Mouse (Mus musculus) MEL (cell line): ENCODE results near the gene Mapt. TPM values are rescaled to one million over a fixed set of nuclear protein-coding genes. Genes with fewer than 3 reads are reported as not detected.

Experiments
- DNase-seq: peaks from one replicate; pipeline ENCODE4 v3.0.0; 2011; ENCODE audit warnings: low read depth, low spot score
- H3K27ac ChIP-seq: 2 replicates; pipeline ENCODE4 v1.5.1; 2012; ENCODE audit warnings: low read depth, mild to moderate bottlenecking, control low read depth, low read length, moderate library complexity; ENCODE audit not compliant: control insufficient read depth
- H3K27me3 ChIP-seq, 2 experiments: fragments of 150-350 bp in 1 of 2; sonication (generic) in 1 of 2; 2 replicates each; pipeline ENCODE4 v1.6.1; 2012; ENCODE audit warnings: low read length in 2 of 2, mild to moderate bottlenecking in 2 of 2, improper control_type of control experiment in 1 of 2, moderate library complexity in 1 of 2; ENCODE audit not compliant: insufficient read depth in 2 of 2, control insufficient read depth in 1 of 2
- H3K36me3 ChIP-seq, 2 experiments: 2 replicates each; pipeline ENCODE4 v1.6.1; 2012 to 2014; ENCODE audit warnings: low read length in 2 of 2, improper control_type of control experiment in 1 of 2, inconsistent platforms in 1 of 2, mild to moderate bottlenecking in 1 of 2; ENCODE audit not compliant: insufficient read depth in 2 of 2, control insufficient read depth in 1 of 2
- H3K4me1 ChIP-seq, 2 experiments: fragments of 150-350 bp in 1 of 2; sonication (generic) in 1 of 2; 2 replicates each; pipeline ENCODE4 v1.6.1; 2012; ENCODE audit warnings: low read length in 2 of 2, improper control_type of control experiment in 1 of 2, mild to moderate bottlenecking in 1 of 2; ENCODE audit not compliant: insufficient read depth in 2 of 2, control insufficient read depth in 1 of 2
- H3K4me3 ChIP-seq, 2 experiments: fragments of 150-350 bp in 1 of 2; sonication (generic) in 1 of 2; 2 replicates each; pipeline ENCODE4 v1.5.1; 2012; ENCODE audit warnings: low read depth in 2 of 2, low read length in 2 of 2, mild to moderate bottlenecking in 2 of 2, moderate library complexity in 2 of 2, control low read depth in 1 of 2, improper control_type of control experiment in 1 of 2; ENCODE audit not compliant: control insufficient read depth in 1 of 2, insufficient read depth in 1 of 2
- H3K79me2 ChIP-seq: 2 replicates; pipeline ENCODE4 v1.6.1; 2012; ENCODE audit warnings: mild to moderate bottlenecking, low read length, moderate library complexity; ENCODE audit not compliant: control insufficient read depth, poor library complexity, insufficient read depth
- H3K9ac ChIP-seq: 2 replicates; pipeline ENCODE4 v1.6.1; 2012; ENCODE audit warnings: low read depth, mild to moderate bottlenecking, control low read depth, low read length, moderate library complexity; ENCODE audit not compliant: control insufficient read depth, poor library complexity, severe bottlenecking
- H3K9me3 ChIP-seq: fragments of 150-350 bp; sonication (generic); replicated peaks from 2 replicates; pipeline ENCODE4 v1.6.1; 2012; ENCODE audit warnings: mild to moderate bottlenecking, low read length, improper control_type of control experiment, moderate library complexity; ENCODE audit not compliant: insufficient read depth
- CHD1 ChIP-seq: IDR thresholded peaks from 2 replicates; pipeline ENCODE4 v1.6.1; 2012; ENCODE audit warnings: low read depth, mild to moderate bottlenecking, inconsistent platforms, low read length, improper control_type of control experiment
- CHD2 ChIP-seq: IDR thresholded peaks from 2 replicates; pipeline ENCODE4 v1.6.1; 2011; ENCODE audit warnings: low read length, improper control_type of control experiment
- CTCF ChIP-seq, 3 experiments: IDR thresholded peaks in 2 of 3; conservative IDR thresholded peaks in 1 of 3; 2 replicates each; pipeline ENCODE4 v1.5.1; 2011 to 2012; ENCODE audit warnings: low read length in 3 of 3, low read depth in 2 of 3, mild to moderate bottlenecking in 2 of 3, improper control_type of control experiment in 1 of 3, inconsistent platforms in 1 of 3, mixed read lengths in 1 of 3, moderate library complexity in 1 of 3; ENCODE audit not compliant: control insufficient read depth in 1 of 3, insufficient read depth in 1 of 3, poor library complexity in 1 of 3, severe bottlenecking in 1 of 3
- JUND ChIP-seq: IDR thresholded peaks from 2 replicates; pipeline ENCODE4 v1.6.1; 2011; ENCODE audit warnings: low read depth, mild to moderate bottlenecking, improper control_type of control experiment, low read length
- MAFK ChIP-seq: IDR thresholded peaks from 2 replicates; pipeline ENCODE4 v1.6.1; 2011; ENCODE audit warnings: low read depth, mild to moderate bottlenecking, low read length, improper control_type of control experiment, borderline replicate concordance
- MEF2A ChIP-seq: IDR thresholded peaks from 2 replicates; pipeline ENCODE4 v1.6.1; 2014; ENCODE audit warnings: low read depth, mild to moderate bottlenecking, inconsistent platforms, low read length, improper control_type of control experiment; ENCODE audit not compliant: poor library complexity, insufficient replicate concordance, severe bottlenecking; ENCODE audit errors: extremely low read depth
- MXI1 ChIP-seq: IDR thresholded peaks from 2 replicates; pipeline ENCODE4 v1.6.1; 2011; ENCODE audit warnings: mild to moderate bottlenecking, low read depth, low read length, improper control_type of control experiment
- MYB ChIP-seq: IDR thresholded peaks from 2 replicates; pipeline ENCODE4 v1.6.1; 2011; ENCODE audit warnings: mild to moderate bottlenecking, low read depth, low read length, improper control_type of control experiment
- NRF1 ChIP-seq: IDR thresholded peaks from 2 replicates; pipeline ENCODE4 v1.6.1; 2014; ENCODE audit warnings: low read depth, mild to moderate bottlenecking, inconsistent platforms, low read length, improper control_type of control experiment, moderate library complexity; ENCODE audit not compliant: poor library complexity, insufficient read depth, severe bottlenecking
- POLR2A ChIP-seq, 2 experiments: IDR thresholded peaks; 2 replicates each; pipeline ENCODE4 v1.6.1; 2011 to 2012; ENCODE audit warnings: low read length in 2 of 2, mild to moderate bottlenecking in 2 of 2, control low read depth in 1 of 2, improper control_type of control experiment in 1 of 2, low read depth in 1 of 2, moderate library complexity in 1 of 2; ENCODE audit not compliant: control insufficient read depth in 1 of 2, insufficient read depth in 1 of 2, poor library complexity in 1 of 2
- POLR2AphosphoS2 ChIP-seq: IDR thresholded peaks from 2 replicates; pipeline ENCODE4 v1.6.1; 2011; ENCODE audit warnings: low read length, improper control_type of control experiment
- POLR2AphosphoS5 ChIP-seq: IDR thresholded peaks from 2 replicates; pipeline ENCODE4 v1.6.1; 2012; ENCODE audit warnings: low read depth, borderline replicate concordance, mild to moderate bottlenecking, inconsistent platforms, low read length, moderate library complexity, mixed read lengths
- RAD21 ChIP-seq: IDR thresholded peaks from 2 replicates; pipeline ENCODE4 v1.6.1; 2011; ENCODE audit warnings: mild to moderate bottlenecking, low read depth, low read length, improper control_type of control experiment
- TAL1 ChIP-seq: IDR thresholded peaks from 2 replicates; pipeline ENCODE4 v1.6.1; 2012; ENCODE audit warnings: mild to moderate bottlenecking, inconsistent platforms, low read length, moderate library complexity, mixed read lengths
- TBP ChIP-seq: IDR thresholded peaks from 2 replicates; pipeline ENCODE4 v1.8.0; 2011; ENCODE audit warnings: low read depth, low read length, improper control_type of control experiment
- TCF12 ChIP-seq: IDR thresholded peaks from 2 replicates; pipeline ENCODE4 v1.6.1; 2014; ENCODE audit warnings: low read depth, mild to moderate bottlenecking, inconsistent platforms, low read length, improper control_type of control experiment, moderate library complexity
- UBTF ChIP-seq: IDR thresholded peaks from 2 replicates; pipeline ENCODE4 v1.6.1; 2012; ENCODE audit warnings: low read depth, mild to moderate bottlenecking, inconsistent platforms, low read length, improper control_type of control experiment, moderate library complexity, borderline replicate concordance; ENCODE audit not compliant: insufficient read depth
- USF1 ChIP-seq: IDR thresholded peaks from 2 replicates; pipeline ENCODE4 v1.6.1; 2014; ENCODE audit warnings: low read depth, mild to moderate bottlenecking, inconsistent platforms, low read length, improper control_type of control experiment, moderate library complexity
- USF2 ChIP-seq, 2 experiments: IDR thresholded peaks; 2 replicates each; pipeline ENCODE4 v1.6.1; 2011 to 2012; ENCODE audit warnings: improper control_type of control experiment in 2 of 2, low read length in 2 of 2, borderline replicate concordance in 1 of 2, inconsistent platforms in 1 of 2, low read depth in 1 of 2, mild to moderate bottlenecking in 1 of 2; ENCODE audit not compliant: insufficient read depth in 1 of 2
- ZC3H11A ChIP-seq: IDR thresholded peaks from 2 replicates; pipeline ENCODE4 v1.6.1; 2012; ENCODE audit warnings: low read depth, mild to moderate bottlenecking, inconsistent platforms, low read length, improper control_type of control experiment
- polyA plus RNA-seq, 2 experiments: library from polyadenylated mRNA; stranded (reverse) in 1 of 2; unstranded in 1 of 2; fragments of >175 nt in 1 of 2; fragments of >200 nt in 1 of 2; gene quantifications; 2 replicates each; pipeline versions ENCODE4 v1.2.1 to v1.2.4; 2012; ENCODE audit warnings: low replicate concordance in 2 of 2, low read depth in 1 of 2; ENCODE audit not compliant: insufficient read length in 2 of 2, insufficient read depth in 1 of 2, missing spikeins in 1 of 2
- total RNA-seq: library from RNA; depleted of rRNA; stranded (reverse); fragments of 300-350 nt; gene quantifications from 2 replicates; pipeline ENCODE4 v1.2.3, GENCODE M21; 2012

Mapt gene
- total and polyA plus RNA-seq, 3 experiments: 0.89 to 1.7 TPM; not detected in 1

- Histone ChIP-seq H3K4me3 (no peak overlapping the region), H3K79me2 (no peaks in the 10 kb centered on the region), H3K9ac (no peak overlapping the region), H3K36me3 (no peaks in the 10 kb centered on the region), H3K27ac (no peak overlapping the region), H3K9me3 (no peaks in the 10 kb centered on the region), H3K4me1 (no peaks in the 10 kb centered on the region), H3K27me3 (peaks cover 4 to 13% of the 10 kb centered on the region in 2 experiments)
- TF ChIP-seq MAFK (peak; percentile 82), RAD21 (no peak), USF2 (IDR thresholded peaks at IDR 0.05; ENCODE audit: borderline replicate concordance in 1 of 2, insufficient read depth in 1 of 2, low read depth in 1 of 2, low read length in 2 of 2) (no peak)
- DNase-seq: peak; percentile 12
Observed at GRCm38 (mm10) chr11:104264683-104265082, 33.5 kb downstream of the Mapt start.

GRCm38 (mm10) chr11:104265669-104266068 lies 34.5 kb downstream of the Mapt start:
- Histone ChIP-seq H3K4me3 (no peak overlapping the region), H3K27me3 (peaks cover 4 to 15% of the 10 kb centered on the region in 2 experiments), H3K4me1 (no peaks in the 10 kb centered on the region), H3K9ac (no peak overlapping the region), H3K9me3 (no peaks in the 10 kb centered on the region), H3K36me3 (no peaks in the 10 kb centered on the region), H3K79me2 (no peaks in the 10 kb centered on the region), H3K27ac (no peak overlapping the region)
- TF ChIP-seq POLR2AphosphoS2: no peak
- no peak for TF ChIP-seq NRF1
- DNase-seq: no peak

- TF ChIP-seq POLR2AphosphoS5: no peak
- no peak for TF ChIP-seq USF2 (IDR thresholded peaks at IDR 0.05; ENCODE audit: borderline replicate concordance in 1 of 2, insufficient read depth in 1 of 2, low read depth in 1 of 2, low read length in 2 of 2)
- TF ChIP-seq POLR2A (IDR thresholded peaks at IDR 0.05; ENCODE audit: control insufficient read depth in 1 of 2, insufficient read depth in 1 of 2, low read depth in 1 of 2, low read length in 2 of 2, poor library complexity in 1 of 2): no peak
- TF ChIP-seq, all 39 proteins: peak for 0
- Histone ChIP-seq H3K79me2 (no peaks in the 10 kb centered on the region), H3K4me3 (no peak overlapping the region), H3K9ac (no peak overlapping the region), H3K27me3 (peaks cover 4 to 12% of the 10 kb centered on the region in 2 experiments), H3K4me1 (no peaks in the 10 kb centered on the region), H3K27ac (no peak overlapping the region), H3K9me3 (no peaks in the 10 kb centered on the region), H3K36me3 (no peaks in the 10 kb centered on the region)
- DNase-seq: no peak
Observed at GRCm38 (mm10) chr11:104267380-104267779, 36.2 kb downstream of the Mapt start.

GRCm38 (mm10) chr11:104269385-104269822 lies 38.2 kb downstream of the Mapt start:
- Histone ChIP-seq H3K4me3 (no peak overlapping the region), H3K79me2 (no peaks in the 10 kb centered on the region), H3K27me3 (peaks cover 4 to 14% of the 10 kb centered on the region in 2 experiments), H3K4me1 (no peaks in the 10 kb centered on the region), H3K36me3 (no peaks in the 10 kb centered on the region), H3K9me3 (no peaks in the 10 kb centered on the region), H3K9ac (no peak overlapping the region), H3K27ac (no peak overlapping the region)
- DNase-seq: no peak
- TF ChIP-seq CHD1: no peak
- TF ChIP-seq USF2 (IDR thresholded peaks at IDR 0.05; ENCODE audit: borderline replicate concordance in 1 of 2, insufficient read depth in 1 of 2, low read depth in 1 of 2, low read length in 2 of 2): no peak
- no peak for TF ChIP-seq MAFK
- TF ChIP-seq CHD2: no peak
- TF ChIP-seq TAL1: no peak
- no peak for TF ChIP-seq TBP
- TF ChIP-seq USF1: no peak
- TF ChIP-seq CTCF (IDR thresholded peaks at IDR 0.05 in 2 of 3, conservative IDR thresholded peaks at IDR 0.05 in 1 of 3; ENCODE audit: control insufficient read depth in 1 of 3, insufficient read depth in 1 of 3, low read depth in 2 of 3, low read length in 3 of 3, poor library complexity in 1 of 3, severe bottlenecking in 1 of 3): no peak
- TF ChIP-seq JUND: no peak
- TF ChIP-seq TCF12: no peak
- no peak for TF ChIP-seq MEF2A
- TF ChIP-seq MXI1: no peak
- no peak for TF ChIP-seq POLR2AphosphoS2
- no peak for TF ChIP-seq UBTF
- no peak for TF ChIP-seq ZC3H11A
- no peak for TF ChIP-seq MYB
